Mouse (Mus musculus): ENCODE measurements around the gene Fam69a. TPM values are rescaled to one million over a fixed set of nuclear protein-coding genes. Genes with fewer than 3 reads are reported as not detected.
"Not testable (repeated sequence)": the region's sequence is repeated elsewhere in the genome, so short reads cannot be mapped to it uniquely, and the experiment has no call there.

Gene Fam69a
- polyA plus RNA-seq, 1 experiment from 2014 or later = 32.6 TPM

DNA sequence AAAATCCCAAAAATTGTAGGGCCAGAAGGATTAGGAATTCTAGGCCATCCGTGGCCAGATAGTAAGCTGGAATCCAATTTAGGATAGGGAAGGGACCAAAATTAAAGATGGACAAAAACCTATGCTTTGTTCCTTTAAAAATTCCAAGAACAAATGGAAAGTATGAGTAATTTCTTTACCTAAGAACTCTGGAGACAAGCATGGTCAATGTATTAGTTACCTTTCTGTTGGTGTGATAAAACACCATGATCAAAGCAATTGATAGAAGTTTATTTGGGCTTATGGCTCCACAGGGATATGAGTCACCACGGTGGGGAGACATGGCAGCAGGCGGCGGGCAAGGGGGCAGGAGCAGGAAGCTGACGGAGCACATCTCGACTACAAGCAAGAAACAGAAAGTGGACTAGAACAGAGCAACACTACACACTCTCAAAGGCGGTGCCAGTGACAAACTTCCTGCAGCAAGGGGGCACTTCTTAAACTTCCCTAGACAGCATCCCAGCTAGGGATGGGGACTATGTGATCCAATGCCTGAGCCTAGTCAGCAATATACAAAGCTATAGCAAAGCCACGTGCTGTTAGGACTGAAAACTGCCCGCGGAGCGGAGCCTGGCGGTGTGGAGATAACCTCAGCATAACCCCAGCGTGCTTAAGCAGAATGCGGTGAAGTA lies 26.2 kb downstream of the Fam69a start:
- no peak for ATAC-seq (ENCODE audit: low FRiP score, low read depth)
- H3K9ac ChIP-seq = no peak overlapping the region
- no peak overlapping the region for H3K4me3 ChIP-seq
- H3K27me3 ChIP-seq (replicated peaks) = no peaks in the 10 kb centered on the region
- no peaks in the 10 kb centered on the region for H3K9me3 ChIP-seq
- H3K27ac ChIP-seq = no peak overlapping the region
- WGBS = 81% methylated on average over 14 of the region's 14 CpGs
- no peaks in the 10 kb centered on the region for H3K36me3 ChIP-seq
- H3K4me2 ChIP-seq (replicated peaks) = no peak overlapping the region
- H3K4me1 ChIP-seq = no peaks in the 10 kb centered on the region

DNA sequence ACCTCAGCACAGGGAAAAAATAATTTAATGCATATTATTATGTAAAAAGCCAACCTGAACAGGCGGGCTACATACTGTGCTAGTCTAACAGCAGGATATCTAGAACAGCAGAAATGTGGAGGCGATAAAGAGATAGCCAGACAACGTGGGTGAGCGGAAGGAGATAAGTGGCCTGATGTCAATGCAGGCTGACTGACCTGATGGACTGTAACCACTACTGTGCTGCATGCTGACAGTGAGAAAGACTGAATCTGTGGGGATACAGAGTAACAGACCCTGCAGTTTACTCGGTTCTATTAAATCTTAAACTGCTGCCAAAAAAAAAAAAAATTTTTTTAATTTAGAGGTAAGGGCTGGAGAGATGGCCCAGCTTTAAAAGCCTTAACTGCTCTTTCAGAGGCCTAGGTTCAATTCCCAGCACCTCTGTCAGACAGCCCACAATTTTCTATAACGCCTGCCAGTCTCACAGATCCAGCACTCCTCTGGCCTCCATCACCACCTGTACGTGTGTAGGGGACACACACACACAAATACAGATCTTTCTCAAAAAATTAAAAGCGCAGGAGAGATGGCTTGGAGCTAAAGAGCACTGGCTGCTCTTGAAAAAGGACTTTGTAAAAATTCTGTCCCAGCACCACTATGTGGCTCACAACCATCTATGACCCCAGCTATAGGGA lies 27.1 kb downstream of the Fam69a start:
- Histone ChIP-seq H3K4me2 (replicated peaks) (no peak overlapping the region), H3K9me3 (no peaks in the 10 kb centered on the region), H3K4me3 (no peak overlapping the region), H3K9ac (no peak overlapping the region), H3K27me3 (replicated peaks) (no peaks in the 10 kb centered on the region), H3K27ac (no peak overlapping the region), H3K4me1 (no peaks in the 10 kb centered on the region), H3K36me3 (no peaks in the 10 kb centered on the region)
- 87% methylated on average over 8 of the region's 8 CpGs for WGBS
- ATAC-seq (ENCODE audit: low FRiP score, low read depth) = no peak

DNA sequence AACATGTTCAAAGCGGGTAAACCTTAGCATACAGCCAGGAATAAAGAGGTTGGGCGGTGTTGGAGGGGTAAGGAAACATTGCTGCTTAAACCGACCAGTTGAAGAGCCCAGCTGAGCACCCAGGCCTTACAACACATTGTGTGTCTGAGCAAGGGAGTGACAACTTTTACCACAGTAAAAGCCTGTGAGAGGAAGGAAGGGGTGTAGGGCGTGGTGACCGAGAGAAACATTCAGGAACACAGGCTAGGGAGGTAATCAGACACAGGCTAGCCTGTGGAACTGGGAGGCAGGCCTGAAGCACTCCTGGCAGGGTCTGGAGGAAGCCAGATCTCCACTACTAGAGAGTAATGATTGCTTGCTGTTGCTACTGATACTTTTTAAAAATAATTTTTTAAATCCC lies 36.2 kb downstream of the Fam69a start:
- WGBS = 82% methylated on average over 5 of the region's 5 CpGs

DNA sequence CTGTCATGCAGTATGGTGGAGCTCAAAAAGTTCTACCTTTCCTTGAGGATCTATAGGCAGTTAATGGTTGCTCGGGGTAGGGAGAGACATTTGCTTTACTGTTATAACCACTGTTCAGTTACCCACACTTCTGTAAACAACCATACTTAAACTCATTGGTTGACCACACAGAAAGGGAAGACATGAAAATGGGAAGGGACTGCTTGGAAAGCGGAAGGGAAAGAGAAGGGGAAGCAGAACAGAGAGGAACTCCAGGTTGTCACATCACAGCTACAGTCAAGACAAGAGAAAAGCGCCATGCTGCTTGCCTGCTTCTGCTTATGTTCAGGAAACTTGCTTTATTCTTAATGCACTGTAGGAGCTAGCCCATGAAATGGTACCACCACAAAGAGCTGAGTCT lies 37.3 kb downstream of the Fam69a start:
- Histone ChIP-seq H3K4me3 (no peak overlapping the region), H3K4me2 (replicated peaks) (no peak overlapping the region), H3K27ac (no peak overlapping the region), H3K9me3 (no peaks in the 10 kb centered on the region), H3K9ac (no peak overlapping the region), H3K4me1 (no peaks in the 10 kb centered on the region), H3K27me3 (replicated peaks) (no peaks in the 10 kb centered on the region), H3K36me3 (no peaks in the 10 kb centered on the region)
- no peak for ATAC-seq (ENCODE audit: low FRiP score, low read depth)
- 90% methylated on average over 3 of the region's 3 CpGs for WGBS

More for the DNA sequence above, 36.2 kb downstream of the Fam69a start:
- Histone ChIP-seq H3K9ac (no peak overlapping the region), H3K4me2 (replicated peaks) (no peak overlapping the region), H3K9me3 (no peaks in the 10 kb centered on the region), H3K4me3 (no peak overlapping the region), H3K4me1 (no peaks in the 10 kb centered on the region), H3K27ac (no peak overlapping the region), H3K27me3 (replicated peaks) (no peaks in the 10 kb centered on the region), H3K36me3 (no peaks in the 10 kb centered on the region)
- no peak for ATAC-seq (ENCODE audit: low FRiP score, low read depth)

DNA sequence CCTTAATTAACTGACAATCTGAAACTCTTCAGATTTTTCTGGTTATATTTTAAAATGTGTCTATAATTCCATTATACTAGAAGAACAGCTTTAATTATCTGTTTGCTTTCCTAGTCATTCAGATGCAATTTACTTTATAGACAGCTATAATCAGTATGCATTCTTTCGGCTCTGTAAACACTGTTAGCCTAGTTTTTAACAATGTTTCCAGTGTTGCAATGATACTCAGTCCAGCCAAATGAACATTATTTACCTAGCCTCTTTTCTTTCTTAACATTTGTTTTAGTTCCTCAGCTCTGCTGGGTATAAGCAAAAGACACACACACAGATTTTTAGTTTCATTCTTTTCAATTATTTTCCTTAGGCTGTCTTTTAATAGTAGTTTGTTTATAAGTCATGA lies 38.0 kb downstream of the Fam69a start:
- no peaks in the 10 kb centered on the region for H3K4me1 ChIP-seq
- no peaks in the 10 kb centered on the region for H3K36me3 ChIP-seq
- no peak overlapping the region for H3K27ac ChIP-seq
- ATAC-seq (ENCODE audit: low FRiP score, low read depth) = no peak
- WGBS = 85% methylated on average over 1 of the region's 1 CpGs
- no peak overlapping the region for H3K4me3 ChIP-seq
- H3K9ac ChIP-seq = no peak overlapping the region
- H3K4me2 ChIP-seq (replicated peaks) = no peak overlapping the region
- no peaks in the 10 kb centered on the region for H3K9me3 ChIP-seq
- no peaks in the 10 kb centered on the region for H3K27me3 ChIP-seq (replicated peaks)

DNA sequence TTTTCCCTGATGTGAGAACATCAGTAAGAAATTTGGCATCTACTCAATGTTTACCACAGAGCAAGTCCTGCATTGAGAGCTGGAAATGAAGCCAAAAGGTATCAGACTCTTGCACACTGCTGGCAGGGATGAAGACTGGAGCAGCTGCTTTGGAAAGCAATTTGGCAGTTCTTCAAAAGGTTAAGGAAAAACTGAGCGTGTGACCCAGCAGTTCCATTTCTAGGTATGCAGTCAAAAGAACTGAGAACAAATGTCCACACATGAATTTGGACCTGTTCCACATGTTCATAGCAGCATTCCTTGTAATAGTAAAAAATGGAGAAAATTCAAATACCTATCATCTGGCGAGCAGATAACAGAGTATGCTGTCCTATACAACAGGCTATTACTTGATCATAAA lies 39.3 kb downstream of the Fam69a start:
- Histone ChIP-seq H3K4me1 (no peaks in the 10 kb centered on the region), H3K4me3 (no peak overlapping the region), H3K27me3 (replicated peaks) (no peaks in the 10 kb centered on the region), H3K4me2 (replicated peaks) (no peak overlapping the region), H3K9me3 (no peaks in the 10 kb centered on the region), H3K9ac (no peak overlapping the region), H3K36me3 (no peaks in the 10 kb centered on the region), H3K27ac (no peak overlapping the region)
- 90% methylated on average over 2 of the region's 2 CpGs for WGBS
- ATAC-seq (ENCODE audit: low FRiP score, low read depth) = no peak

DNA sequence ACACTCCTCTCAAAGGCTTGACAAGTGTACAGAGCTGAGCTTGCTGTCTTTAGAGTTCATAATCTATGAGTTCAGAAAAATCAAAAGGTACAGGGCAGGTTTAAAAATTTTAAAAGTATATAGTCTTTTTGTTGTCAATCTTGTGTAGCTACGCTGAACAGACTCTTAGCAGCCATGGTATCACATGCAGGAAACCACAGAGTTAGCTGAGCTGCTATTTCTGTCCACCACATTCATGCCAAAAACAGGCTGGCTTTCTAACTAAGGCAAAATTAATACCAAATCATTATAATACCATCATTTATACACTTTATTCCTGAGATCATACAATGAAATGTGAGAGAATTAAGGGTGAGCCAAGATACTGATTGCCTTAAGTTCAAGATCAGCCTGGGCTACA lies 40.4 kb downstream of the Fam69a start:
- H3K4me2 ChIP-seq (replicated peaks) = no peak overlapping the region
- ATAC-seq (ENCODE audit: low FRiP score, low read depth) = no peak
- no peaks in the 10 kb centered on the region for H3K4me1 ChIP-seq
- H3K9ac ChIP-seq = no peak overlapping the region
- no peak overlapping the region for H3K27ac ChIP-seq
- H3K36me3 ChIP-seq = no peaks in the 10 kb centered on the region
- WGBS = 88% methylated on average over 1 of the region's 1 CpGs
- H3K27me3 ChIP-seq (replicated peaks) = no peaks in the 10 kb centered on the region
- H3K9me3 ChIP-seq = no peaks in the 10 kb centered on the region
- no peak overlapping the region for H3K4me3 ChIP-seq

DNA sequence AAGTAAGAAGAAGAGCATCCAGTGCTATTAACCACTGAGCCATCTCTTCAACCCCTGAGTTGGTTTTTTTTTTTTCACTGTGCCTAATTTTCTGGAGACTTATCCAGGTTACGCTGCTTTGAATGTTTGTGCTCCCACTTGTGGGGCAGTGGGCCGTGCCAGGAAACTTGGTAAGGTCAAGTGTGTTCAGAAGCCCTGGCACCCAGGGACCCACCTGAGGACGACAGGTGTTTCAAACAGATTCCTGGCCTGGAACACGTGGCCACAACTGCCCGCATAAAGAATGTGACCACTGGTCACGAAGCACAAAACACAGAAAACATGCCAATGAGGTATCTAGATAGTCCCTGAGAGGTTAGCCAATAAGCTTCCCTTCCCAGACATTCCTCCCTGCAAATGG lies 43.4 kb downstream of the Fam69a start:
- Histone ChIP-seq H3K4me3 (no peak overlapping the region), H3K9me3 (no peaks in the 10 kb centered on the region), H3K36me3 (no peaks in the 10 kb centered on the region), H3K4me1 (no peaks in the 10 kb centered on the region), H3K27ac (no peak overlapping the region), H3K27me3 (replicated peaks) (no peaks in the 10 kb centered on the region), H3K9ac (no peak overlapping the region), H3K4me2 (replicated peaks) (no peak overlapping the region)
- WGBS = 88% methylated on average over 6 of the region's 6 CpGs
- no peak for ATAC-seq (ENCODE audit: low FRiP score, low read depth)

DNA sequence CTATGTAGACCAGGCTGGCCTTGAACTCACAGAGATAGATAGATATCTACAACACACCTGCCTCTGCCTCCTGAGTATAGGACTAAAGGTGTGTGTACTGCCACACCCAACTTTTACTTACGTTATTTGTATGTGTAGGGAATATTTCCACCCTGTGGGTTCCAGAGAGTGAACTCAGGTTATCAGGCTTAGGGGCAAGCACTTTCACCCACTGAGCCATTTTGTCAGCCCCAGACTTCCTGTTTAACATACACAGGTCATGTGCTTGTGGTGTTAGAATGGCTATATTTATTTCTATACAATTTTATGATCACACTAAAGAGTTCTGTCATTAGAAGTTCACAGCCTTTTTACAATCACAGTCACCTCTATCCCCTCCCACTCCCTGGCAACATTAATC lies 43.9 kb downstream of the Fam69a start:
- Histone ChIP-seq H3K9ac (no peak overlapping the region), H3K9me3 (no peaks in the 10 kb centered on the region), H3K36me3 (no peaks in the 10 kb centered on the region), H3K4me2 (replicated peaks) (no peak overlapping the region), H3K27ac (no peak overlapping the region), H3K4me3 (no peak overlapping the region), H3K27me3 (replicated peaks) (no peaks in the 10 kb centered on the region), H3K4me1 (no peaks in the 10 kb centered on the region)
- 93% methylated on average over 1 of the region's 1 CpGs for WGBS
- ATAC-seq (ENCODE audit: low FRiP score, low read depth) = no peak

DNA sequence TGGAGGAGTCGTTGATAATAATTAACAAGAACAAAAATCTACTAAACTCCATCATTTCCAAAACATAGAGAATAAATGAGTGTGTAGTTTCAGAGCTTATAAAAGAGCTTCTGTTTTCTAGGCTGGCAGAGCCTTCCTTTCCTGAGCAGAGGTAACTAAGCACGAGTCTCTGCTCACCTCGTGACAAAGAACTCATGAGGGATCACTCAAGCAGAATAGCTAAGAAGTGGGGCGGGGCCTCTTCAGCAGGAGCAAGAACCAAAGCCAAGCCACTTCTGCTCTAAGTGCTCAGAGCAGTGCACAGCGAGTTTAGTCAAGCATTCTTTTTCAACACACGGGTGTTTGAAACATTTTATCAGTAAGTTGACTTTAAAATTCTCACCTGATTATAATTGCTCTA lies 45.7 kb downstream of the Fam69a start:
- Histone ChIP-seq H3K4me3 (no peak overlapping the region), H3K27ac (no peak overlapping the region), H3K4me2 (replicated peaks) (no peak overlapping the region), H3K9ac (no peak overlapping the region), H3K27me3 (replicated peaks) (no peaks in the 10 kb centered on the region), H3K4me1 (no peaks in the 10 kb centered on the region), H3K36me3 (no peaks in the 10 kb centered on the region), H3K9me3 (no peaks in the 10 kb centered on the region)
- ATAC-seq (ENCODE audit: low FRiP score, low read depth) = no peak
- 63% methylated on average over 6 of the region's 6 CpGs for WGBS

DNA sequence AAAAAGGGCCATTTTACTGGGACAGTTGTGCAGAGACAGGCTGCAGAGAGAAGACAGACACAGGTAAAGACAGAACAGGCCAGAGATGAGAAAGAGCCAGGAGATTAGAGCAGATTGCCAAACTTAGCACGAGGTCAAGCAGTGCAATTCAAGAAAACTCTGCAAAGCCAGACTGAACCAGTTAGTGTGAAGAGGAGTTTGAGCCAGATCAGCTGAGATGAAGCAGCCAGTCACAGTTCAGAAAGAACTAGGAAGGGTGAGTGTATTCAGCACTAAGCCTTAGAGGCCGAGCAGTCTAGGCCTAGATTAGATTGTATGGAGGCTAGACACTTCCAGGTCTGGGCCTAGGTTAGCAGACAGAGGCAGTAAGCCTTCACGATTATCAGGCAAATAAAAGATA lies 47.2 kb downstream of the Fam69a start:
- 88% methylated on average over 3 of the region's 3 CpGs for WGBS
- Histone ChIP-seq H3K4me2 (replicated peaks) (no peak overlapping the region), H3K36me3 (no peaks in the 10 kb centered on the region), H3K27ac (no peak overlapping the region), H3K9ac (no peak overlapping the region), H3K4me1 (no peaks in the 10 kb centered on the region), H3K9me3 (no peaks in the 10 kb centered on the region), H3K4me3 (no peak overlapping the region), H3K27me3 (replicated peaks) (no peaks in the 10 kb centered on the region)
- no peak for ATAC-seq (ENCODE audit: low FRiP score, low read depth)

DNA sequence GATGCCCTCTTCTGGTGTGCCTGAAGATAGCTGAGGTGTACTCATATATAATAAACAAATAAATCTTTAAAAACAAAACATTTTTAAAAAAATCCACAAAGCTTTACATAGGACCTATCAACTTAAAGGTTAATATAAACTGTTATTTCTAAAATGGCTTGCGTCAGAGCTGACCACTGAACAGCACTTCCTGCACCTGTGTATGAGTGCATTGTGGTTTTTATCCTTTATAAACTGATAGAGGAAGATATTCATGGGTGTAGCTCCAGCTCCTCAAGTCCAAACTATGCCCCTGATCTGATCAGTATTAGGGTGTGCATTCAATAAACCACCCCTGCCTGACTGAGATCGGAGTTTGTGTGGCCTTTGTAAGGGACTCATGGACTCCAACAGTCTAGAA lies 48.0 kb downstream of the Fam69a start:
- no peak overlapping the region for H3K27ac ChIP-seq
- H3K9ac ChIP-seq = no peak overlapping the region
- no peaks in the 10 kb centered on the region for H3K27me3 ChIP-seq (replicated peaks)
- no peak for ATAC-seq (ENCODE audit: low FRiP score, low read depth)
- H3K4me1 ChIP-seq = no peaks in the 10 kb centered on the region
- 93% methylated on average over 2 of the region's 2 CpGs for WGBS
- no peak overlapping the region for H3K4me2 ChIP-seq (replicated peaks)
- H3K9me3 ChIP-seq = no peaks in the 10 kb centered on the region
- no peak overlapping the region for H3K4me3 ChIP-seq
- no peaks in the 10 kb centered on the region for H3K36me3 ChIP-seq

DNA sequence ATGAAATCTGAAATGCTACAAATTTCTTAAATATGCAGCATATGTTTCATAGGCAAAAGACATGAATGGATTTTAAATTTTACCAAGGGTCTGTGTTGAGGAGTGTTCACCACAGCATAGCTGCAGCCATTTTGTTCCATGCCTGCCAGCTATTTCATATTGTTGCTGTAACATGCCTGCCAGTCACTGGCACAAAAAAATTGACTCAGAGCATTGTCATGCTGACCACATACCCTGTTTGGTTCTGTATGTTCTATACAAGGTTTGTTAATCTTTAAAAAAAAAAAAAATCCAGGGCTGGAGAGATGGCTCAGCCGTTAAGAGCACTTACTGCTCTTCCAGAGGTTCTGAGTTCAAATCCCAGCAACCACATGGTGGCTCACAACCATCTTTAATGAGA lies 48.4 kb downstream of the Fam69a start:
- WGBS = 80% methylated on average over 1 of the region's 1 CpGs
- not testable (repeated sequence) for H3K4me1 ChIP-seq; H3K4me2 ChIP-seq (replicated peaks); H3K9ac ChIP-seq; ATAC-seq (ENCODE audit: low FRiP score, low read depth); H3K9me3 ChIP-seq; H3K4me3 ChIP-seq; H3K27ac ChIP-seq; H3K27me3 ChIP-seq (replicated peaks); H3K36me3 ChIP-seq
